Mouse (Mus musculus) induced T-regulatory cell, adult 2 months (primary cell): ENCODE results near the gene E2f8.

Source experiments
- DNase-seq: peaks from one replicate; pipeline ENCODE4 v3.0.0-alpha.2; 2012; ENCODE audit warnings: low read depth

Gene E2f8

DNA sequence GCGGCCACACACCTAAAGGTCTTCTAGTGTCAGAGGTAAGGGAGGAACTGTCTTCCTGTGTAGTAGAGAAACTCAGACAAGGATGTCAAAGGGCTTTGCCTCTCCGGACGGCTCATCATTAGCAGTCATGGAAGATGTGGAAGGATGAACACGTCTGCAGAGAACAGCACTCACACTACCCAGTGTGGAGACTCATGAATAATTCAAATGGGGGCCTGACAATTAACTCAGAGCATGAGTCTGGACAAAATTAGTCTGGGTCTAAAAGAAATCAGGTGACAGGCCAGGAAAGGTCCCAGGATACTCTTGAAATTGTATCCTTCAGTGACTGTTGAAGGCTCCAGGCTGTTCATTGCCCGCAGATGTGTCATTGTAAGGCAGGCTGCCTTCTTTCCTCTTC, 9.6 kb upstream of the E2f8 start:
- DNase-seq, result no peak

DNA sequence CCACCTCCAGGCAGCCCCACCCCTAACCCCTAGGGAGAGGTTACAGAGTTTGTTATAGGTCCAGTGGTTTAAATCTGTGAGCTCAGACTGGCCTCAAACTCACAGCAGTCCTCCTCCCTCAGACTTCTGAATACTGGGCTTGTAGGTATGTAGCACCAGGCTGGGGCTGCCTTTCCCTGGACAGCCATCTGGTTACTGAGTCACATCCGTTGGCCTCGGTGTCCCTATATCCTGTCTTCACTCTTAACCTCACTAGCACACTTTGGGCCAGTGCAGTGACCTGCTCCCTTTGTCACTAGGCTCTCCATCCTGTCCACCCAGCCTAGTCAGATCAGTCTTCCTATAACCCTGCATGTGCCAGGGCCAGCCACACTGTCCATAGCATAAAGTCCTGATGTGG, 7.4 kb upstream of the E2f8 start:
- DNase-seq, result no peak

DNA sequence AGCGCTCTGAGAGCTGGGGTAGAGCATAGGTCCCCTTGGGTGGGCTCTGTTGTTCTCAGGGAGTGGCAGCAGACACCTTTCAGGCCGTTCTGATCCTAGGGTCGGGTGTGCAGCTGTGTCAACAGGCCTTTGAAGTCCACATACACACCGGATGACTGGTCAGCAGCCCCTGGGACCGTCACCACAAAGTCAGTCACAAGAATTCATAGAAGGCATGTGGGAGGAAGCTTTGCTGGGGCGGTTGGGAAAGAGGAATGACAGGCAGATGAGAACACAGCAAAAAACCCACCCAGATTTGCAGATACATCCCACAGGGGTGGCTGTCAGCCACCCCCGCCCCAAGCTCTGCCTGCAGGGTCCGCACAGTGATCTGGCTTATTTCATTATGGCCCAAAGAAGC, 6.6 kb upstream of the E2f8 start:
- DNase-seq, result no peak

- no peak for DNase-seq
Observed at GRCm38 (mm10) chr7:48884266-48884611, 2.8 kb upstream of the E2f8 start.

DNA sequence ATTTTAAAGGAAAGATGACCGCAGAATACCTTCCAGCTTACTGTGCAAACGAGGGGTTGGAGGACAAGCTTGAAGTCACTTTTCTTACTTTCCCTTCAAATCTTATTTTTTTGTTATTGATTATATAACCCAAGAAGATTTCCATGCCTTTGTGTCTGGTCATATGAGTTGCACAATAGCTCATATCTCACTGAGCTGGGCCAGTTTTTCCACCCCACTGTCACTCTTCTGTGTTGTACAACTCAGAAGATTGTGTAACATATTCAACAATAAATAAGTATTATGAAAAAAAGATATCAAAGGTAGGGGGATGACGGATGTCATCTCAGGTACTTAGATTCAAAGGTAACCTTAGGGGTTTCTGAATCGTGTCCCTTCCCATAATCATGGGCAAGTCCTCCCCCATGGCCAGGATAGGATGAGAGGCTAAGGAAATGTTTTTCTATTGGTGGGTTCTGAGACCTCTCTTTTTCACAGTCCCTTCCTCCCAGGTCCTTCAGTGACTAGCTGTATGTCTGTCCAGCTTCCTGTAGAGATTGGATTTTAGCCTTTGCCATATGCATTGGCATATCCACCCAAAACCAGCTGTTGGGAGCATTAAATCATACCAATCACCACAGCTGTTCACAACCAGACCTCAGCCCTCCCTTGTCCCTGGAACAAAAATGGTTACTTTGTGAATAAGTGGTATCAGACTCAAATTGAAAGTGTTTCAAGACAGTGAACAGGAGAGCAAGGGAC, 2.3 kb upstream of the E2f8 start:
- DNase-seq, result no peak

- DNase-seq, result peak; percentile 45
Observed at GRCm38 (mm10) chr7:48881971-48882609, 694 bp upstream of the E2f8 start.

GRCm38 (mm10) chr7:48880591-48881481, 560 bp downstream of the E2f8 start:
- peak; percentile 99 for DNase-seq

DNA sequence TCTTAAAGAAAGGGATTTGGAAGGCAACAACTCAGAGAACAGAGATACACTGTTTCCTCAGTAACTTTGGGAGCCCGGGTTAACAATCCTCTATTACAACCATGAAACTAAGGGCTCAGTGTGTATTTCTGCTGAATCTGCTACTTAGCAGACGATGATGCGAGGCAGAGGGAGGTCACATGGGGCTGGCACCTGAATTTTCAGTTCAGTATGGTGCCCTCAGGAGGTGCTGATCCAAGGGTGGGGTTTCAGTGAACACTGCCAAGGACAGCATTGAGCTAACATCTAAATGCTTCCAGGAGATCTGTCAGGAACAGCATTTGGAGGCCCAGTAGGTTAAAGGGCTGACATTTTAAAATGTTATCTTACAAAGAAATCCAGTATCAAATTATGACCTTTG, 1.8 kb downstream of the E2f8 start:
- DNase-seq, result peak; percentile 43

DNA sequence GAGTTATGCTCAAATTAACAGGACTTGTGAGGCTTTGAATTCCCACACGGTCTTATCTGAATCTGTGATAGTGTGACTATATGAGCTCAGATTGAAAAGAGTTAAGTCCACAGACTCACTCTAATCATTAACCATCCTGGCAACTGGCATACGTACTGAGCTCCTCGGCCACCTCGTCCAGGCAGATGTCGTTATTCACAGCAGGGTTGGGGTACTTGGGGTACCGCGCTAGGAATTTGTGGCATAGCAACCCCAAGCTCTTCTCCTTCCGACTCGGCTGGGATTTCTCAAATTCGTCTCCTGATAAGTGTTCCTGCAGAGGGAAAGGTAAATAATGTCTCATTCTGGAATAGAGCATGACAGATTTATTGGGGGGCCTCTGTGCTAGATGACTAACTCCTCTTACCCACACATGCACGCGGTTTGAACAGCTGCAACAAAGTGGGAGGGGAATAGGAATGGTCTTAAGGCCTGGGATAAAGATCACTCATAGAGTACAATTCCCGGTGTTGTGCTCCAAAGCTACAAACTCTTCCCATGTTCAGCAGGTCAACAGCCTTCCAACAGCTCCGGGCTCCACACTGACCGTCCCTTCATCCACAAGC, 3.5 kb downstream of the E2f8 start:
- DNase-seq, result no peak

- DNase-seq, result peak; percentile 84
Observed at GRCm38 (mm10) chr7:48876526-48876925, 4.9 kb downstream of the E2f8 start.

DNA sequence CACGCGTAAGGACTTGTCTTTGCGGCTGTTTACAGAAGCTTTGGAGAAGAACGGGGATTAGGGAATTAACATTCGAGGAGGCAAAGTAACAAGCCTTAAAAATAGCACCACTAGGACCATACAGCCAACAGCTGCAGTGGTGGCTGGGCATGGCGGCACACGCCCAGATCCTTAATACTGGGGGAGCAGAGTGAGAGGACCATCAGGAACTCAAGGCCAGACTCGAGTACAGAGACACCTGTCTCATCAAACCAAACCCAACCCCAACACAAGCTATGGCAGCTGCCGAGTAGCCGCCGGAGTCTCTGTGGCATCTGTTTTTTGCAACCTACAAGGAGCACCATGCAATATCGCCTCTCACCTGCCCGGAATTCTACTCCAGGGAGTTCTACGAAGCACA, 6.3 kb downstream of the E2f8 start:
- DNase-seq, result no peak

GRCm38 (mm10) chr7:48871292-48871691, 10.1 kb downstream of the E2f8 start:
- DNase-seq, result no peak

GRCm38 (mm10) chr7:48870579-48871180, 10.7 kb downstream of the E2f8 start:
- no peak for DNase-seq

DNA sequence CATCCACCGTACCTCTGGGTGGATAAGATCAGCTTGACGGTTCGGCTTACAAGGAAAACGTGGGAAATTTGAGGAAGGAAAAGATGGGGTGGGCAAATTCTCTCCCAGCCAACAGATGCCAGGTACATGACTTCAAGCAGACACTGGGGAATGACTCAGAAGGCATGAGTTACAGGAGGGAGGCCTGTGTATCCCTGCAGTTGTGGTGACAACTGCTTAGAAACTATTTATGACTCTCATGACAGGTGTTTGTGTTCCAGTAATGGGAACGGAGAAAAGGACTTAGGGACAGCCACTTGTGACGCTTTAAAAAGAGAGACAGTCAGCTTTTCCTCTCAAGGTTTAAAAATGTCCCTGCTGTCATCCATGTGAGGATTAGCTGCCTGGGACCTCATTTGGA, 11.3 kb downstream of the E2f8 start:
- DNase-seq, result no peak

DNA sequence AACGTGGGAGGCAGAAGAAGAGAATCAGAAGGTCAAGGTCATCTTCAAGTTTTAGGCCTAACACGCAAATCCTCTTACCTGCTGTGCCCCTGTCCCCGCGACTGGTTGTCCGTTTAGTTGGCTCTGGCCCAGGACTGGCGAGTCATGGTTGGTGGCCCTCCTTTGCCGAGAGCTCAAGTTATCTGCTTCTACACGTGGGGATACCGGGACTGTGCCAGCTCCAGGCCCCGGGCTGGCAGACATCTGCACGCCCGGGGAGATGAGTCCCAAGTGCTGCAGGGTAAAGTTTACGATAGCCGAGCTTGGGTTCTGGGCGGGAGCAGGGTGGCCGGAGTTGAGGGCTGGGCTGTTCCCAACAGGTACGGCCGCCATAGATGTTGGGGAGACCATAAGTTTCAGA, 13.8 kb downstream of the E2f8 start:
- no peak for DNase-seq

DNA sequence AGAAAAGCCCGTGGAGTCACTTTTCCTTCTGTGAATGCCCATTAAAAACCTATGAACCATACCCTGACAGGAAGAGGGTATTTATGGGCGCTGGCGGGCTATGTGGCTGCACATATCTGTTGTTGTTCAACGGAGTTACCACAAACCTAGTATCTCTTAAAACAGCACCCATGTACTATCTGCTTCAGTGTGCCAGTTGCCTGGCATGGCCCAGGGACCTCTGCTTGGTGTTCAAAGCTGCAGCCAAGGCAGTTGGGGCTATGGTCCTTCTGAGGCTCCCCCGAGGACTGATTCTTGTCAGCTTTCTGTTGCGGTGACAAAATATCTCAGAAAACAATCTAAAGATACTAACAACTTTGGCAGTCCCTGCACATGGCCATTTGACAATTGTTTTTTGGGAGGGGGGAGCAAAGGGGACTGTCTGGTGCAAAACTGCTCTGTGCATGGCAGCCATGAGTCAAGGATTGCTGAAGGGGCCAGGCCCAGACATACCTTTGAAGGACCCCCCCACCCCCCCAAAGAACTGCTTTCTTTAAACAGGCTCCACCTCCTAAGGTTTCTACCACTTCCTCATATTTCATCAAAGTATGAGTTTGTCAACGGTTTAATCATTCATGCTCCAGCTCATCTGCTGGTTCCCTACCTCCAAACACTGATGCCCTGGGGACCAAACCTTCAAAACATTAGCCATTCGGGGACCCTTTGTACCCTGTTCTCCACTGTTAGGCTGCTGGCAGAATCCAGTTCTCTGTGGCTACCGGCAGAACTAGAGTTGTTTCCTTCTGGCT, 16.5 kb downstream of the E2f8 start:
- DNase-seq, result no peak

DNA sequence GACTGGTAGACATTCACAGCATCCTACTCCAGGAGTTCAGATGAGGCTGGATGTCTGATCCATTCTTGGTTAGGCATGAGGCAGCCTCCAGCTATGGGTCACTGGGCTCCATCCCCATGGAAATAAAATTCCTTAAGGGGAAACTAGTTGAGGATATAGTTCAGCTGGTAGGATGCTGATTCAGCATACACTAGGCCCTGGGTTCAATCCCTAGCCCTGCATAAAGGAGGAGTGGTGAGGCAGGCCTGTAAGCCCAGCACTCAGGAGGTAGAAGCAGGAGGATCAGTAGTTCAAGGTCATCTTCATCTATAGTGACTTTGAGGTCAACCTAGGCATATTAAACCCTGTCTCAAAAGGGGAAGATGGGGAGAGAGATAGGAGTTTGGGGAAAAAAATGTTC, 17.2 kb downstream of the E2f8 start:
- no peak for DNase-seq

DNA sequence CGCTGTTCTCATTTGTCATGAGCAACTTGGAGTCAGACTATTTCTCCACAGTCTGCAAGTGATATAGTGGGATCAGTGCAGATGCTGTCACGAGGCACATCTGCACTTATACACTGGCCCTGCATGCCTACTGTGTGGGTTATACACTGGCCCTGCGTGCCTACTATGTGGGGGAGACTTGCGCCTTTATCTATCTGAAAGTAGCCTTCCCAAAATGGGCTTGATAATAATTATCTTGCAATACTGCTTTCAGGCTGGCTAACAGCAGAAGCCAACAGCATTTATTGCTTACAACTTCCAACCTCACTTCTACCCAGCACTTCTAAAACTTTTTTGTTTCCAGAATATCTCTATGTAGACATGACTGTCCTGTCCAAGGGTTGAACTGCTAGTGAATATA, 19.6 kb downstream of the E2f8 start:
- no peak for DNase-seq

DNA sequence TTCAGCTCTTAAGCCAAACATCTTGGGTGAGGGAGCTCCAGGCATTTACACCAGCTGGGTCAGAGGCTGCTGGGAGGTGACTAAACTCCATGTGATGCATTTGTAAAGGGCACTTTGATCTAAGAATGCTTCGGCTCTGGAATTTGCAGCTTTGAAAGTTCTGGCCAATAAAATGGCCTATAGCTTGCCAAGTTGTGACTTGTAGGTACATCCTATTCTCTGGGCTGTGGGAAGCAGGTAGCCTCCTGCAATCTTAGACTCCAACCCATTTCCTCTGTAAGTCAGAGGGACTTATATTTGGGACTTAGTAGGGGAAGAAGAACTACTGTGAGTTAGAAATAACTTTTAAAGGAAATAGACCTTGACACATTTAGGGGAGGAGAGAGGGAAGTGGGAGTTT, 20.4 kb downstream of the E2f8 start:
- no peak for DNase-seq

DNA sequence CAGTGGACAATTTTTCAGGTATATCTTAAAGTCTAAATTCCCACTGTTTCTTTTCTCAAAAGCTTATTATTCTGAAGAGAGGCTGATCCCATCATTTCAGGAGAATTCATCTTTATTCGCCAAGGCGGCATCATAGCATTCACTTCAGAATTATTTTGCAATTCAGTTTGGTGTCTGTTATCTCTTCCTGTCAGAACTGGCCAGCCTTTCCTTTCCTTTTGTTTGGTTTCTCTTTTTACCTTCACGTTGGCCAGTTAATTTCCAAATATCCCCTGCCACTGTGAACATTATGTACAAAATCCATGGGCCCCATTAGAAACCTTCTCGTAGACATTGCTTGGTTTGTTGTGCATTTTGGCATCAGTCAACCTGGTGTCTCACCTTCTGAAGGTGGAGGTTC, 22.0 kb downstream of the E2f8 start:
- no peak for DNase-seq

- no peak for DNase-seq
Observed at GRCm38 (mm10) chr7:48858257-48858656, 23.1 kb downstream of the E2f8 start.
